Mouse (Mus musculus): ENCODE measurements around the gene Ap1s3.

GRCm38 (mm10) chr1:79598385-79599178, 73.2 kb downstream of the Ap1s3 start:
- TF ChIP-seq CTCF (IDR thresholded peaks at IDR 0.05; ENCODE audit: low read depth, low read length) (no peak), POLR2A (IDR thresholded peaks at IDR 0.05; ENCODE audit: borderline replicate concordance, low read depth, low read length) (no peak)

Data from bone marrow macrophage, adult 2 months (primary cell).